In the genomic region with DNA sequence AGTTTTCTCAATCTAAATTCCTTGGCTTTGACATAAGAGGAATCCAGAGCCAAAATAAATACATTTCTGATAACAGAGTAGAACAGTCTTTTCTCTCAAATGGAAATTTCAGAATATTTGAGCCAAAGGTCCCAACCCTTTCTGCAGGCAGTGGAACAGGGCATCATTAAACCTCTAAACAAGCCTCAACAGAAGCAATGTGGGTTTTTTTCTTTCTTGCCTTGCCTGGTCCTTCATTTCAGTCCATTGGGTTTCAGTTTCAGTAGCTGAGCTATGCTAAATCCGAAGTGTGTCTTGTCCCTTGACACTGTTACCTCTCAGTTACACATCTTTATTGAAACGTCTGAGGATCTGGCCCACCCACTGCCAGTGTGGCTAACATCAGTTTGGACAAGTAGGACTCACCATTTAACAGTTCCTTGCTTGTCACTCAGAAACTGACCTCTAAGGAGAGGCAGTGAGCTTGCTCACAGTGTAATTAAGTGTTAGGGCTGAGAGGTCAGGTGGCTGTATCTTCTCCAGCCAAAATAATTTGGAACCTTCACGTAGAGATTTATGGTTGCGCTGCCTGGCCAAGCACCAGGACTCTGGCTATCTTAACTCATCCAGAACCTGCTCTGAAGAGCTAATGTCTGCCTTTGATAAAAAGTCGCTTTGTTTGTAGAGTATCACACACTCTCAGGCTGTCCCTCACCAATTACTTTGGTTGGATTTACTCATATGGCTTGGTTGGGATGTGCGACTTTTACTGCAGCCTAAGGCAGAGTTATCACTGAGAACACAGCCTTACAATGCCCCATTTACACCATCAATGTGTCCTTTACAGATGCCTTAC, we compare ENCODE assay signal across 18 mouse cellular contexts.
A peak's percentile ranks its signal among the peaks of the same experiment; 100 is the strongest.
DNase-seq lines count a peak whose midpoint lies in the region; ATAC-seq and TF ChIP-seq lines count a peak whose summit lies in the region.
"Had no signal": no experiment of that assay in that cellular context is flagged by ENCODE, and none has a peak within 500 bp of the region (broad histone marks: within the 10 kb centered on the region; RNA-seq: fewer than 3 reads in every experiment).

No protein-coding gene starts in this region.

- peak; percentile 88 for ATAC-seq in kidney, embryonic 15.5 days (replicated peaks; ENCODE audit: low FRiP score)
- ATAC-seq in lung, postnatal 0 days, result no peak; the same call in 1 of the 2 replicates
- no peak for ATAC-seq in hindbrain, embryonic 13.5 days (ENCODE audit: low FRiP score)
- ATAC-seq: intestine, embryonic 16.5 days; midbrain, embryonic 15.5 days had no signal

- H3K27me3 ChIP-seq in kidney, adult 2 months (replicated peaks; ENCODE audit: control insufficient read depth, insufficient read depth, low read length), result no peaks in the 10 kb centered on the region
- H3K27me3 ChIP-seq in kidney, embryonic 15.5 days, result no peaks in the 10 kb centered on the region
- no peaks in the 10 kb centered on the region for H3K27me3 ChIP-seq in lung, postnatal 0 days (replicated peaks; ENCODE audit: insufficient read depth, low read length)
- no peaks in the 10 kb centered on the region for H3K27me3 ChIP-seq in hindbrain, embryonic 13.5 days
- H3K27me3 ChIP-seq: CH12.LX; hindbrain, embryonic 12.5 days; midbrain, embryonic 15.5 days had no signal

- intact Hi-C loops in left cerebral cortex, postnatal 25 days (cut with DNase I), result no loop called here

- peak; percentile 28 for DNase-seq in kidney, adult 2 months
- no peak for DNase-seq in kidney, adult 11 months
- peak; percentile 21 for DNase-seq in fibroblast of lung, adult 2 months (ENCODE audit: low read depth)
- peak; percentile 39 for DNase-seq in lung, postnatal 0 days (ENCODE audit: low spot score)
- no peak for DNase-seq in left cerebral cortex, postnatal 25 days (ENCODE audit: low spot score in 2 of 2)
- no peak for DNase-seq in embryo, embryonic 9.5 days (ENCODE audit: extremely low spot score)
- DNase-seq: cerebellum, adult 11 months; cerebellum, postnatal 36 days; gastrocnemius, postnatal 14 days; spleen, adult 18-20 months; thymus, postnatal 14 days had no signal

- H3K9me3 ChIP-seq in kidney, embryonic 15.5 days (replicated peaks), result no peaks in the 10 kb centered on the region
- H3K9me3 ChIP-seq in lung, postnatal 0 days (ENCODE audit: low read length), result no peaks in the 10 kb centered on the region
- no peaks in the 10 kb centered on the region for H3K9me3 ChIP-seq in hindbrain, embryonic 13.5 days
- H3K9me3 ChIP-seq: hindbrain, embryonic 12.5 days; midbrain, embryonic 15.5 days had no signal

- no peak for TF ChIP-seq EP300 in lung, postnatal 0 days (IDR thresholded peaks at IDR 0.05)

- no peak for TF ChIP-seq POLR2A in kidney, adult 2 months (IDR thresholded peaks at IDR 0.05; ENCODE audit: low read depth, low read length)

- WGBS in kidney, adult 2 months, result 36% methylated on average over 6 of the region's 6 CpGs
- 26% methylated on average over 6 of the region's 6 CpGs for WGBS in kidney, embryonic 15.5 days
- WGBS in lung, postnatal 0 days, result 39% methylated on average over 6 of the region's 6 CpGs
- WGBS in hindbrain, embryonic 13.5 days, result 84% methylated on average over 6 of the region's 6 CpGs

- H3K4me1 ChIP-seq in kidney, adult 2 months (ENCODE audit: control insufficient read depth, insufficient read depth, low read length), result no peaks in the 10 kb centered on the region
- peaks cover 7% of the 10 kb centered on the region; the same call in 1 of the 2 replicates for H3K4me1 ChIP-seq in kidney, embryonic 15.5 days
- no peaks in the 10 kb centered on the region; the same call in 1 of the 2 replicates for H3K4me1 ChIP-seq in lung, postnatal 0 days (ENCODE audit: insufficient read depth, low read depth, low read length)
- no peaks in the 10 kb centered on the region for H3K4me1 ChIP-seq in hindbrain, embryonic 13.5 days (replicated peaks)
- H3K4me1 ChIP-seq: hindbrain, embryonic 12.5 days; midbrain, embryonic 15.5 days had no signal

- H3K4me3 ChIP-seq in kidney, adult 2 months (ENCODE audit: insufficient read depth, low read depth, low read length), result no peak overlapping the region
- no peak overlapping the region for H3K4me3 ChIP-seq in kidney, embryonic 15.5 days (replicated peaks)
- no peak overlapping the region for H3K4me3 ChIP-seq in lung, postnatal 0 days (ENCODE audit: low read depth, low read length)
- H3K4me3 ChIP-seq in hindbrain, embryonic 13.5 days, result no peak overlapping the region
- H3K4me3 ChIP-seq: hindbrain, embryonic 12.5 days; midbrain, embryonic 15.5 days had no signal

- no peak overlapping the region for H3K27ac ChIP-seq in kidney, adult 2 months (ENCODE audit: insufficient read depth, low read depth, low read length)
- no peak overlapping the region for H3K27ac ChIP-seq in kidney, embryonic 15.5 days
- no peak overlapping the region for H3K27ac ChIP-seq in lung, postnatal 0 days (ENCODE audit: low read length)
- no peak overlapping the region for H3K27ac ChIP-seq in hindbrain, embryonic 13.5 days
- H3K27ac ChIP-seq: hindbrain, embryonic 12.5 days; midbrain, embryonic 15.5 days had no signal

- no peak overlapping the region for H3K9ac ChIP-seq in kidney, embryonic 15.5 days
- H3K9ac ChIP-seq in lung, postnatal 0 days (replicated peaks; ENCODE audit: low read depth), result no peak overlapping the region
- no peak overlapping the region for H3K9ac ChIP-seq in hindbrain, embryonic 13.5 days
- H3K9ac ChIP-seq: hindbrain, embryonic 12.5 days; midbrain, embryonic 15.5 days had no signal

- no peaks in the 10 kb centered on the region for H3K36me3 ChIP-seq in kidney, adult 2 months (ENCODE audit: control insufficient read depth, insufficient read depth, low read length)
- H3K36me3 ChIP-seq in kidney, embryonic 15.5 days, result no peaks in the 10 kb centered on the region
- H3K36me3 ChIP-seq in lung, postnatal 0 days (ENCODE audit: insufficient read depth, low read length), result no peaks in the 10 kb centered on the region
- no peaks in the 10 kb centered on the region for H3K36me3 ChIP-seq in hindbrain, embryonic 13.5 days
- H3K36me3 ChIP-seq: hindbrain, embryonic 12.5 days; midbrain, embryonic 15.5 days had no signal

- no peak overlapping the region for H3K4me2 ChIP-seq in kidney, embryonic 15.5 days
- H3K4me2 ChIP-seq in lung, postnatal 0 days (replicated peaks; ENCODE audit: low read depth, low read length), result no peak overlapping the region
- H3K4me2 ChIP-seq in hindbrain, embryonic 13.5 days, result no peak overlapping the region
- H3K4me2 ChIP-seq: hindbrain, embryonic 12.5 days; liver, embryonic 11.5 days; midbrain, embryonic 15.5 days had no signal

- no peak for TF ChIP-seq CTCF in kidney, adult 2 months (conservative IDR thresholded peaks at IDR 0.05; ENCODE audit: insufficient read depth, insufficient read length, low read depth, low read length)
- no peak for TF ChIP-seq CTCF in lung, postnatal 0 days (IDR thresholded peaks at IDR 0.05)

Comparison
In these comparisons a context has a peak if more than half of its experiments do, and no peak if none do; other contexts are left out.
1. DNase-seq: peak in kidney, adult 2 months (single experiment), fibroblast of lung, adult 2 months (single experiment) and lung, postnatal 0 days (single experiment); none in kidney, adult 11 months (single experiment), left cerebral cortex, postnatal 25 days (0 of 2) and embryo, embryonic 9.5 days (single experiment).